Mouse (Mus musculus) embryonic facial prominence, embryonic 14.5 days (tissue): ENCODE measurements at regions not wholly inside any gene's neighbourhood (a gene's known extent, or its start where the extent isn't known, plus 50 kb on each side); places are given as distances from the start of the nearest gene placed in this dataset.

Experiments
- ATAC-seq: fragments of 200-750 bp; cut with Nextera tagmentation; 2 replicates; pipeline ENCODE4 v1.8.0; 2017; ENCODE audit warnings: low read depth, moderate number of reproducible peaks, moderate TSS enrichment
- DNase-seq: peaks from one replicate; pipeline ENCODE4 v3.0.0-alpha.2; 2015; ENCODE audit warnings: low spot score
- H3K27ac ChIP-seq: fragments of 300-500 bp; sonication (generic); replicated peaks from 2 replicates; pipeline ENCODE4 v1.5.1; 2014; ENCODE audit warnings: low read depth, mild to moderate bottlenecking, low read length, moderate library complexity
- H3K27me3 ChIP-seq: fragments of 300-500 bp; sonication (generic); replicated peaks from 2 replicates; pipeline ENCODE4 v1.6.1; 2014; ENCODE audit warnings: low read length; ENCODE audit not compliant: control insufficient read depth, insufficient read depth
- H3K36me3 ChIP-seq: fragments of 300-500 bp; sonication (generic); 2 replicates; pipeline ENCODE4 v1.6.1; 2014; ENCODE audit warnings: low read length, mixed read lengths; ENCODE audit not compliant: control insufficient read depth, insufficient read depth
- H3K4me1 ChIP-seq: fragments of 300-500 bp; sonication (generic); 2 replicates; pipeline ENCODE4 v1.6.1; 2014; ENCODE audit warnings: antibody characterized with exemption, low read length; ENCODE audit not compliant: control insufficient read depth, insufficient read depth
- H3K4me2 ChIP-seq: fragments of 300-500 bp; sonication (generic); 2 replicates; pipeline ENCODE4 v1.6.1; 2014; ENCODE audit warnings: low read depth, mild to moderate bottlenecking, low read length, moderate library complexity, mixed read lengths
- H3K4me3 ChIP-seq: fragments of 300-500 bp; sonication (generic); 2 replicates; pipeline ENCODE4 v1.5.1; 2014; ENCODE audit warnings: low read depth, mild to moderate bottlenecking, low read length
- H3K9ac ChIP-seq: fragments of 300-500 bp; sonication (generic); 2 replicates; pipeline ENCODE4 v1.6.1; 2014; ENCODE audit warnings: low read depth, mild to moderate bottlenecking, low read length, moderate library complexity, mixed read lengths
- H3K9me3 ChIP-seq: fragments of 300-500 bp; sonication (generic); 2 replicates; pipeline ENCODE4 v1.6.1; 2016; ENCODE audit warnings: low read length; ENCODE audit not compliant: control insufficient read depth
- WGBS: fragments of 180-500 bp; shearing (Covaris S2); extraction: QIAGEN DNeasy Blood & Tissue Kit; methylation state at CpG from one replicate; pipeline ENCODE4 v1.1.7; 2014; 5-methylcytosine and 5-hydroxymethylcytosine counted together

GRCm38 (mm10) chr4:79530968-79531620, 1302.8 kb upstream of the Tyrp1 start:
- Histone ChIP-seq H3K4me2 (no peak overlapping the region), H3K9me3 (no peaks in the 10 kb centered on the region), H3K4me3 (no peak overlapping the region), H3K9ac (no peak overlapping the region), H3K4me1 (no peaks in the 10 kb centered on the region), H3K36me3 (no peaks in the 10 kb centered on the region), H3K27me3 (no peaks in the 10 kb centered on the region), H3K27ac (no peak overlapping the region)
- DNase-seq (peak; percentile 44), ATAC-seq (no peak)
- 52% methylated on average over 6 of the region's 6 CpGs for WGBS

- no peak overlapping the region for H3K4me3 ChIP-seq
- H3K27me3 ChIP-seq: no peaks in the 10 kb centered on the region
- H3K9me3 ChIP-seq: no peaks in the 10 kb centered on the region
- DNase-seq: no peak
- WGBS: 64% methylated on average over 2 of the region's 2 CpGs
- no peaks in the 10 kb centered on the region for H3K4me1 ChIP-seq
- no peak for ATAC-seq
- no peak overlapping the region for H3K9ac ChIP-seq
- H3K27ac ChIP-seq: no peak overlapping the region
- H3K36me3 ChIP-seq: no peaks in the 10 kb centered on the region
- no peak overlapping the region for H3K4me2 ChIP-seq
Observed at GRCm38 (mm10) chr4:79531769-79532168, 1302.2 kb upstream of the Tyrp1 start.

- Histone ChIP-seq H3K4me1 (no peaks in the 10 kb centered on the region), H3K9me3 (no peaks in the 10 kb centered on the region), H3K4me3 (no peak overlapping the region), H3K27ac (no peak overlapping the region), H3K36me3 (no peaks in the 10 kb centered on the region), H3K27me3 (no peaks in the 10 kb centered on the region), H3K9ac (no peak overlapping the region), H3K4me2 (no peak overlapping the region)
- DNase-seq: peak; percentile 29
- WGBS: 28% methylated on average over 3 of the region's 3 CpGs
- peak; percentile 41; the same call in 1 of the 2 replicates for ATAC-seq
Observed at GRCm38 (mm10) chr4:79532420-79533066, 1301.4 kb upstream of the Tyrp1 start.

GRCm38 (mm10) chr4:79545461-79545860, 1288.5 kb upstream of the Tyrp1 start:
- H3K9me3 ChIP-seq: no peaks in the 10 kb centered on the region
- H3K9ac ChIP-seq: no peak overlapping the region
- H3K27me3 ChIP-seq: no peaks in the 10 kb centered on the region
- no peak overlapping the region for H3K4me2 ChIP-seq
- H3K4me1 ChIP-seq: no peaks in the 10 kb centered on the region
- 58% methylated on average over 4 of the region's 4 CpGs for WGBS
- no peaks in the 10 kb centered on the region for H3K36me3 ChIP-seq
- ATAC-seq (0 out of 2 replicates have a peak, but pooled peaks have one; percentile 37), DNase-seq (peak; percentile 53)
- H3K27ac ChIP-seq: no peak overlapping the region
- no peak overlapping the region for H3K4me3 ChIP-seq
